10 mouse cellular contexts compared by ENCODE assay signal in the genomic region with DNA sequence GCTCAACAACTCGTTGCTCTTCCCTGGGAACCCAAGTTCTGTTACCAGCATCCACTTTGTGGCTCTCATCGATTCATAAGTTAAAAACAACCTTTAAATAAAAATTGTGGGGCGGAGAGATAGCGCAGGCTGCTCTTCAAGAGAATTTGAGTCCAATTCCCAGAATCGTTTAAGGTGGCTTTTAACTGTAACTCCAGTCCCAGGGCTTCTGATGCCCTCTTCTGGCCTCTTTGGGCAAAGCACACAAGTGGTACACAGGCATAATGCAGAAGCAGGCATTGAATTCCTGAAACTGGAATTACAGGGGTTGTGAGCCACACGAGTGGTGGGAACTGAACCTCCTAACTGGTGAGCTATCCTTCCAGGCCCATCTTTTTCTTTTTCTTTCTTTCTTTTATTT. TPM values are rescaled to one million over a fixed set of nuclear protein-coding genes. Genes with fewer than 3 reads are reported as not detected.
DNase-seq lines count a peak whose midpoint lies in the region; ATAC-seq and TF ChIP-seq lines count a peak whose summit lies in the region.
"Had no signal": no experiment of that assay in that cellular context is flagged by ENCODE, and none has a peak within 500 bp of the region (broad histone marks: within the 10 kb centered on the region; RNA-seq: fewer than 3 reads in every experiment).

No protein-coding gene starts in this region.

- WGBS in heart, embryonic 11.5 days (ENCODE audit: insufficient replicate concordance), result 61% methylated on average over 6 of the region's 6 CpGs
- WGBS in liver, adult 2 months, result 70% methylated on average over 6 of the region's 6 CpGs

- TF ChIP-seq CTCF in liver, adult 2 months (IDR thresholded peaks at IDR 0.05; ENCODE audit: low read depth, low read length), result peak; percentile 72

- H3K27me3 ChIP-seq in heart, embryonic 11.5 days (ENCODE audit: control insufficient read depth, insufficient read depth, low read length), result no peaks in the 10 kb centered on the region
- no peaks in the 10 kb centered on the region for H3K27me3 ChIP-seq in liver, adult 2 months (ENCODE audit: control insufficient read depth, insufficient read depth, low read length)
- H3K27me3 ChIP-seq: embryonic facial prominence, embryonic 12.5 days had no signal

- no peaks in the 10 kb centered on the region for H3K4me1 ChIP-seq in heart, embryonic 11.5 days (ENCODE audit: control insufficient read depth, insufficient read depth, low read length)
- H3K4me1 ChIP-seq in liver, adult 2 months (ENCODE audit: control insufficient read depth, insufficient read depth, low read length), result no peaks in the 10 kb centered on the region; the same call in 1 of the 2 replicates

- H3K36me3 ChIP-seq in heart, embryonic 11.5 days (ENCODE audit: control insufficient read depth, insufficient read depth, low read length), result no peaks in the 10 kb centered on the region
- no peaks in the 10 kb centered on the region for H3K36me3 ChIP-seq in liver, adult 2 months (ENCODE audit: control insufficient read depth, insufficient read depth, low read length)
- H3K36me3 ChIP-seq: embryonic facial prominence, embryonic 12.5 days; limb, embryonic 13.5 days had no signal

- peak; percentile 82 for DNase-seq in heart, adult 11 months
- DNase-seq in testis, postnatal 10 days (ENCODE audit: low spot score), result peak; percentile 71
- DNase-seq in testis, postnatal 14 days (ENCODE audit: low spot score), result no peak
- DNase-seq in embryo, embryonic 10 days (ENCODE audit: low spot score), result peak; percentile 63
- peak; percentile 49 for DNase-seq in liver, adult 2 months (ENCODE audit: extremely low read depth, low read depth, low spot score)
- DNase-seq in right cerebral cortex, postnatal 4 days, result peak; percentile 72
- no peak for DNase-seq in ovary, adult 18-20 months (ENCODE audit: low spot score)

- no peak overlapping the region for H3K4me2 ChIP-seq in heart, embryonic 11.5 days
- H3K4me2 ChIP-seq: embryonic facial prominence, embryonic 12.5 days; limb, embryonic 13.5 days had no signal

- H3K9me3 ChIP-seq in heart, embryonic 11.5 days (replicated peaks; ENCODE audit: control insufficient read depth, low read length), result no peaks in the 10 kb centered on the region; the same call in 1 of the 2 replicates
- H3K9me3 ChIP-seq: embryonic facial prominence, embryonic 12.5 days had no signal

- TF ChIP-seq POLR2A in liver, adult 2 months (IDR thresholded peaks at IDR 0.05; ENCODE audit: extremely low read depth, insufficient read depth, low read length), result no peak

- H3K9ac ChIP-seq in heart, embryonic 11.5 days (ENCODE audit: low read depth, low read length), result no peak overlapping the region
- H3K9ac ChIP-seq in liver, adult 2 months (ENCODE audit: low read depth, low read length), result no peak overlapping the region
- H3K9ac ChIP-seq: embryonic facial prominence, embryonic 12.5 days; limb, embryonic 13.5 days had no signal

- ATAC-seq in heart, embryonic 11.5 days (replicated peaks; ENCODE audit: insufficient number of reproducible peaks, low FRiP score, low TSS enrichment), result no peak

- H3K79me2 ChIP-seq in liver, adult 2 months (ENCODE audit: control insufficient read depth, insufficient read depth, low read length), result no peaks in the 10 kb centered on the region

- no peak overlapping the region for H3K4me3 ChIP-seq in heart, embryonic 11.5 days (ENCODE audit: low read depth, low read length)
- H3K4me3 ChIP-seq in liver, adult 2 months (ENCODE audit: insufficient read depth, low read depth, low read length), result no peak overlapping the region
- H3K4me3 ChIP-seq: embryonic facial prominence, embryonic 12.5 days; limb, embryonic 13.5 days had no signal

- no peak overlapping the region for H3K27ac ChIP-seq in heart, embryonic 11.5 days (ENCODE audit: low read depth, low read length)
- H3K27ac ChIP-seq in liver, adult 2 months (replicated peaks; ENCODE audit: insufficient read depth, low read depth, low read length), result no peak overlapping the region
- H3K27ac ChIP-seq: embryonic facial prominence, embryonic 12.5 days; limb, embryonic 13.5 days had no signal

RNA-seq across cellular contexts. Expression of gene Slc22a16, which starts 40.5 kb away (rescaled TPM):
- polyA plus RNA-seq in heart, embryonic 11.5 days (2014; fragmentation: Nextera tagmentation; extraction: Ambion mirVana), result not detected in 2 replicates
- total RNA-seq in liver, adult 2 months (2014; rRNA removed), result not detected in 2 replicates
- not detected in 2 replicates for polyA plus RNA-seq in liver, adult 2 months (2012; rRNA removed)
- polyA plus RNA-seq: embryonic facial prominence, embryonic 12.5 days; limb, embryonic 13.5 days had no signal

Comparison
In these comparisons a context has a peak if more than half of its experiments do, and no peak if none do; other contexts are left out.
1. DNase-seq: peak in heart, adult 11 months (single experiment), testis, postnatal 10 days (single experiment), embryo, embryonic 10 days (single experiment), liver, adult 2 months (single experiment) and right cerebral cortex, postnatal 4 days (single experiment); none in testis, postnatal 14 days (single experiment) and ovary, adult 18-20 months (single experiment).